Mouse (Mus musculus): ENCODE data around the gene Pdzk1ip1. TPM values are rescaled to one million over a fixed set of nuclear protein-coding genes. Genes with fewer than 3 reads are reported as not detected.

Pdzk1ip1 gene
- polyA plus RNA-seq, 1 experiment from 2014 or later = 130 TPM

DNA sequence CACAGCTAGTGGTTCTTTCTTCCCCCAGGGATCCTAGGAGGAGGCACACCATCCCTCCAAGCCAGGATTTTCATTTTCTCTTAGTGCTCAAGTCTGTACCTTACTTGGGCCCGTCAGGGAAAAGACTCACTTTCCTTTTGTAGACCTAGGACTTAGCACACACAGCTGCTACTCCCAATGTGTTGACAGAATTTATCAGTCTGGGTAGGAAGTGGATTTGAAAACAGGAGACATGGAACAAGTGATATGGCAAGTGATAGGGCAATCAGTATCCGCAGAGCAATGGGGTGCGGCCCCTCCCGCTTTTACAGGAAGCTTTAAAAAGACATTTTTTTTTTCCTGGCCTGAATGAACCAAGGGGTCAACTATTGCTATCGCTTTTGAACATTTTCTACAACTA is 44.6 kb downstream of the Pdzk1ip1 start:
- Histone ChIP-seq H3K4me2 (ENCODE audit: low read depth, low read length) (peak overlapping the region; percentile 34; the same call in 1 of the 2 replicates), H3K9me3 (replicated peaks; ENCODE audit: control insufficient read depth, low read length) (no peaks in the 10 kb centered on the region), H3K9ac (ENCODE audit: low read length) (no peak overlapping the region), H3K4me1 (ENCODE audit: control insufficient read depth, insufficient read depth, low read length) (0 out of 2 replicates have a peak, but pooled peaks cover 4% of the 10 kb centered on the region), H3K27me3 (ENCODE audit: control insufficient read depth, insufficient read depth, low read length) (peaks cover 9% of the 10 kb centered on the region), H3K36me3 (ENCODE audit: control insufficient read depth, insufficient read depth, low read length) (no peaks in the 10 kb centered on the region), H3K27ac (ENCODE audit: low read length) (no peak overlapping the region), H3K4me3 (replicated peaks; ENCODE audit: low read length) (0 out of 2 replicates have a peak overlapping the region, but pooled peaks have one; percentile 13)
- WGBS = 8% methylated on average over 5 of the region's 5 CpGs
- peak; percentile 83 for ATAC-seq (ENCODE audit: insufficient read depth, low FRiP score)

- ATAC-seq (ENCODE audit: insufficient read depth, low FRiP score) = peak; percentile 54
- H3K4me3 ChIP-seq (replicated peaks; ENCODE audit: low read length) = peak within 1 kb of the TSS; percentile 13
Observed at GRCm38 (mm10) chr4:115133621-115134295, 45.2 kb downstream of the Pdzk1ip1 start, which contains the start of gene Cyp4x1. Gene Cyp4x1 (minus strand): TSS chr4:115134281.

GRCm38 (mm10) chr4:115134296-115134630 is 45.8 kb downstream of the Pdzk1ip1 start:
- Histone ChIP-seq H3K36me3 (ENCODE audit: control insufficient read depth, insufficient read depth, low read length) (no peaks in the 10 kb centered on the region), H3K9me3 (replicated peaks; ENCODE audit: control insufficient read depth, low read length) (no peaks in the 10 kb centered on the region), H3K27ac (ENCODE audit: low read length) (no peak overlapping the region), H3K27me3 (ENCODE audit: control insufficient read depth, insufficient read depth, low read length) (peaks cover 9% of the 10 kb centered on the region), H3K4me2 (ENCODE audit: low read depth, low read length) (no peak overlapping the region), H3K4me3 (replicated peaks; ENCODE audit: low read length) (no peak overlapping the region), H3K4me1 (ENCODE audit: control insufficient read depth, insufficient read depth, low read length) (0 out of 2 replicates have a peak, but pooled peaks cover 4% of the 10 kb centered on the region), H3K9ac (ENCODE audit: low read length) (no peak overlapping the region)
- ATAC-seq (ENCODE audit: insufficient read depth, low FRiP score) = no peak
- WGBS = 23% methylated on average over 7 of the region's 7 CpGs

More at GRCm38 (mm10) chr4:115133621-115134295, 45.2 kb downstream of the Pdzk1ip1 start, which contains the start of gene Cyp4x1:
- H3K4me2 ChIP-seq (ENCODE audit: low read depth, low read length) = peak within 1 kb of the TSS; percentile 34
- no peaks in the 10 kb centered on the region for H3K36me3 ChIP-seq (ENCODE audit: control insufficient read depth, insufficient read depth, low read length)
- peaks cover 9% of the 10 kb centered on the region for H3K27me3 ChIP-seq (ENCODE audit: control insufficient read depth, insufficient read depth, low read length)
- 0 out of 2 replicates have a peak, but pooled peaks cover 4% of the 10 kb centered on the region for H3K4me1 ChIP-seq (ENCODE audit: control insufficient read depth, insufficient read depth, low read length)
- no peak within 1 kb of the TSS for H3K27ac ChIP-seq (ENCODE audit: low read length)
- 2% methylated on average over 29 of the region's 29 CpGs for WGBS
- H3K9ac ChIP-seq (ENCODE audit: low read length) = no peak within 1 kb of the TSS
- no peaks in the 10 kb centered on the region for H3K9me3 ChIP-seq (replicated peaks; ENCODE audit: control insufficient read depth, low read length)

Other genes starting within 250 kb of the Pdzk1ip1 start
- gene Foxd2, start 179.8 kb upstream of the Pdzk1ip1 start, polyA plus RNA-seq (2015; fragmentation: Nextera tagmentation; extraction: Ambion mirVana) = not detected in 2 replicates
- gene Foxe3, start 162.7 kb upstream of the Pdzk1ip1 start, polyA plus RNA-seq (2015; fragmentation: Nextera tagmentation; extraction: Ambion mirVana) = not detected in 2 replicates
- gene Cmpk1, start 101.5 kb upstream of the Pdzk1ip1 start, polyA plus RNA-seq (2015; fragmentation: Nextera tagmentation; extraction: Ambion mirVana) = 121 and 123 TPM in 2 replicates
- gene Stil, start 88.5 kb upstream of the Pdzk1ip1 start, polyA plus RNA-seq (2015; fragmentation: Nextera tagmentation; extraction: Ambion mirVana) = 9.4 and 10.2 TPM in 2 replicates
- 0.59 and 1.1 TPM in 2 replicates for gene Tal1, start 32.3 kb upstream of the Pdzk1ip1 start, polyA plus RNA-seq (2015; fragmentation: Nextera tagmentation; extraction: Ambion mirVana)
- gene Cyp4x1, start 45.6 kb downstream of the Pdzk1ip1 start, polyA plus RNA-seq (2015; fragmentation: Nextera tagmentation; extraction: Ambion mirVana) = 0.46 and 0.61 TPM in 2 replicates
- not detected in 2 replicates for gene Cyp4a29, start 153.4 kb downstream of the Pdzk1ip1 start, polyA plus RNA-seq (2015; fragmentation: Nextera tagmentation; extraction: Ambion mirVana)
- not detected in 2 replicates for gene Cyp4a12a, start 210.3 kb downstream of the Pdzk1ip1 start, polyA plus RNA-seq (2015; fragmentation: Nextera tagmentation; extraction: Ambion mirVana)

Measured in stomach, embryonic 16.5 days (tissue).